ENCODE assay signal across 9 mouse cellular contexts in genomic region chr5:21185764-21186685, GRCm38 (mm10). TPM values are rescaled to one million over a fixed set of nuclear protein-coding genes. Genes with fewer than 3 reads are reported as not detected.
DNase-seq lines count a peak whose midpoint lies in the region; ATAC-seq and TF ChIP-seq lines count a peak whose summit lies in the region.
"Had no signal": no experiment of that assay in that cellular context is flagged by ENCODE, and none has a peak within 500 bp of the region (broad histone marks: within the 10 kb centered on the region; RNA-seq: fewer than 3 reads in every experiment).

Gene Gsap, plus strand, starts transcription at chr5:21186255.

- H3K27me3 ChIP-seq in embryonic facial prominence, embryonic 12.5 days = no peaks in the 10 kb centered on the region
- H3K27me3 ChIP-seq in heart, adult 2 months (ENCODE audit: control insufficient read depth, insufficient read depth, low read length) = no peaks in the 10 kb centered on the region
- no peaks in the 10 kb centered on the region for H3K27me3 ChIP-seq in kidney, adult 2 months (replicated peaks; ENCODE audit: control insufficient read depth, insufficient read depth, low read length)
- H3K27me3 ChIP-seq in liver, adult 2 months (ENCODE audit: control insufficient read depth, insufficient read depth, low read length) = no peaks in the 10 kb centered on the region

- peak; percentile 61 to 64 for DNase-seq in urinary bladder, adult 18-20 months (ENCODE audit: low spot score in 2 of 2)
- DNase-seq in urinary bladder, postnatal 10 days (ENCODE audit: low spot score) = no peak
- DNase-seq in heart, adult 2 months = peak; percentile 83 to 88
- peak; percentile 92 for DNase-seq in kidney, adult 2 months
- peak; percentile 97 for DNase-seq in liver, adult 2 months (ENCODE audit: extremely low read depth, low read depth, low spot score)
- DNase-seq in monocyte, adult 2 months (ENCODE audit: low read depth in 1 of 2, low spot score in 2 of 2) = peak; percentile 84 to 86
- peak; percentile 44 to 72 for DNase-seq in spleen, postnatal 10 days (ENCODE audit: low spot score in 2 of 2)

- no peak for TF ChIP-seq EP300 in heart, adult 2 months (IDR thresholded peaks at IDR 0.05; ENCODE audit: insufficient read depth, low read depth, low read length)

- WGBS in embryonic facial prominence, embryonic 12.5 days = 4% methylated on average over 42 of the region's 43 CpGs
- WGBS in heart, adult 2 months = 5% methylated on average over 43 of the region's 43 CpGs
- 3% methylated on average over 42 of the region's 43 CpGs for WGBS in kidney, adult 2 months
- 3% methylated on average over 43 of the region's 43 CpGs for WGBS in liver, adult 2 months

- peaks cover 7% of the 10 kb centered on the region for H3K4me1 ChIP-seq in embryonic facial prominence, embryonic 12.5 days
- peaks cover 4% of the 10 kb centered on the region; the same call in 1 of the 2 replicates for H3K4me1 ChIP-seq in heart, adult 2 months (ENCODE audit: control insufficient read depth, insufficient read depth, low read length)
- no peaks in the 10 kb centered on the region; the same call in 1 of the 2 replicates for H3K4me1 ChIP-seq in kidney, adult 2 months (ENCODE audit: control insufficient read depth, insufficient read depth, low read length)
- peaks cover 26% of the 10 kb centered on the region for H3K4me1 ChIP-seq in liver, adult 2 months (ENCODE audit: control insufficient read depth, insufficient read depth, low read length)

- intact Hi-C loops in heart, adult 2 months (cut with DNase I) = no loop called here

- H3K36me3 ChIP-seq in embryonic facial prominence, embryonic 12.5 days = no peaks in the 10 kb centered on the region
- H3K36me3 ChIP-seq in heart, adult 2 months (ENCODE audit: control insufficient read depth, insufficient read depth, low read length) = no peaks in the 10 kb centered on the region
- H3K36me3 ChIP-seq in kidney, adult 2 months (ENCODE audit: control insufficient read depth, insufficient read depth, low read length) = no peaks in the 10 kb centered on the region
- H3K36me3 ChIP-seq in liver, adult 2 months (ENCODE audit: control insufficient read depth, insufficient read depth, low read length) = no peaks in the 10 kb centered on the region
- H3K36me3 ChIP-seq: G1E had no signal

- H3K4me3 ChIP-seq in embryonic facial prominence, embryonic 12.5 days = peak within 1 kb of the TSS; percentile 56
- peak within 1 kb of the TSS; percentile 74 for H3K4me3 ChIP-seq in heart, adult 2 months
- H3K4me3 ChIP-seq in kidney, adult 2 months (ENCODE audit: insufficient read depth, low read depth, low read length) = peak within 1 kb of the TSS; percentile 81
- H3K4me3 ChIP-seq in liver, adult 2 months (ENCODE audit: insufficient read depth, low read depth, low read length) = peak within 1 kb of the TSS; percentile 74

- no peaks in the 10 kb centered on the region for H3K9me3 ChIP-seq in embryonic facial prominence, embryonic 12.5 days
- H3K9me3 ChIP-seq: G1E had no signal

- H3K27ac ChIP-seq in embryonic facial prominence, embryonic 12.5 days = no peak within 1 kb of the TSS
- peak within 1 kb of the TSS; percentile 76 for H3K27ac ChIP-seq in heart, adult 2 months
- peak within 1 kb of the TSS; percentile 51 for H3K27ac ChIP-seq in kidney, adult 2 months (ENCODE audit: insufficient read depth, low read depth, low read length)
- H3K27ac ChIP-seq in liver, adult 2 months (replicated peaks; ENCODE audit: insufficient read depth, low read depth, low read length) = peak within 1 kb of the TSS; percentile 80

- TF ChIP-seq POLR2A in heart, adult 2 months (IDR thresholded peaks at IDR 0.05; ENCODE audit: insufficient read depth, low read depth, low read length) = peak; percentile 52; the same call in 1 of the 2 replicates
- no peak for TF ChIP-seq POLR2A in kidney, adult 2 months (IDR thresholded peaks at IDR 0.05; ENCODE audit: low read depth, low read length)
- TF ChIP-seq POLR2A in liver, adult 2 months (IDR thresholded peaks at IDR 0.05; ENCODE audit: extremely low read depth, insufficient read depth, low read length) = peak; percentile 74

- H3K9ac ChIP-seq in embryonic facial prominence, embryonic 12.5 days = peak within 1 kb of the TSS; percentile 49
- peak within 1 kb of the TSS; percentile 66 for H3K9ac ChIP-seq in heart, adult 2 months (ENCODE audit: low read depth, low read length)
- H3K9ac ChIP-seq in liver, adult 2 months (ENCODE audit: low read depth, low read length) = peak within 1 kb of the TSS; percentile 86

- H3K4me2 ChIP-seq in embryonic facial prominence, embryonic 12.5 days (replicated peaks) = peak within 1 kb of the TSS; percentile 94

- ATAC-seq in embryonic facial prominence, embryonic 12.5 days (ENCODE audit: insufficient number of reproducible peaks, insufficient read depth, low FRiP score, low TSS enrichment) = peak; percentile 84

- H3K79me2 ChIP-seq in heart, adult 2 months (replicated peaks; ENCODE audit: control insufficient read depth, insufficient read depth, low read length) = no peaks in the 10 kb centered on the region
- H3K79me2 ChIP-seq in liver, adult 2 months (ENCODE audit: control insufficient read depth, insufficient read depth, low read length) = peaks cover 8% of the 10 kb centered on the region; the same call in 1 of the 2 replicates

- no peak for TF ChIP-seq CTCF in heart, adult 2 months (IDR thresholded peaks at IDR 0.05)
- no peak for TF ChIP-seq CTCF in kidney, adult 2 months (conservative IDR thresholded peaks at IDR 0.05; ENCODE audit: insufficient read depth, insufficient read length, low read depth, low read length)
- no peak for TF ChIP-seq CTCF in liver, adult 2 months (IDR thresholded peaks at IDR 0.05; ENCODE audit: low read depth, low read length)

RNA-seq across cellular contexts. Expression of gene Gsap, which starts in this region (rescaled TPM):
- 1.8 and 2.0 TPM in 2 replicates for polyA plus RNA-seq in embryonic facial prominence, embryonic 12.5 days (2016; fragmentation: Nextera tagmentation; extraction: Ambion mirVana)
- 1 to 10 TPM; 3.5 to 3.7 TPM for total RNA-seq in heart, adult 2 months (2021)
- polyA plus RNA-seq in heart, adult 2 months (2012; rRNA removed) = 1.7 and 4.7 TPM in 2 replicates
- polyA plus RNA-seq in kidney, adult 2 months (2012; rRNA removed) = 3.3 and 3.7 TPM in 2 replicates
- total RNA-seq in liver, adult 2 months (2014; rRNA removed) = 42.0 and 45.5 TPM in 2 replicates
- 9.6 and 13.3 TPM in 2 replicates for polyA plus RNA-seq in liver, adult 2 months (2012; rRNA removed)
- polyA plus RNA-seq: G1E had no signal
